Mouse (Mus musculus) adrenal gland, adult 18-20 months (tissue): ENCODE measurements around the gene Stpg2. TPM values are rescaled to one million over a fixed set of nuclear protein-coding genes. Genes with fewer than 3 reads are reported as not detected.
"Not testable (repeated sequence)": the region's sequence is repeated elsewhere in the genome, so short reads cannot be mapped to it uniquely, and the experiment has no call there.

ENCODE experiments used
- DNase-seq, 2 experiments: peaks; one replicate each; pipeline ENCODE4 v3.0.0; 2021 to 2022; ENCODE audit warnings: low spot score in 2 of 2
- total RNA-seq, 2 experiments: library from RNA; stranded (reverse); gene quantifications; 1 replicate in 1 of 2; 2 replicates in 1 of 2; pipeline ENCODE4 v1.2.3; 2021

The Stpg2 gene
- total RNA-seq, 2 experiments from 2014 or later = not detected

GRCm38 (mm10) chr3:139404673-139405072, 199.2 kb downstream of the Stpg2 start:
- no peak for DNase-seq

GRCm38 (mm10) chr3:139419142-139419541, 213.6 kb downstream of the Stpg2 start:
- no peak for DNase-seq

- no peak for DNase-seq
Measured at GRCm38 (mm10) chr3:139442170-139442569, 236.7 kb downstream of the Stpg2 start.

- DNase-seq = no peak
Measured at GRCm38 (mm10) chr3:139495939-139496338, 290.4 kb downstream of the Stpg2 start.

- no peak for DNase-seq
Measured at GRCm38 (mm10) chr3:139502216-139502615, 296.7 kb downstream of the Stpg2 start.

GRCm38 (mm10) chr3:139509275-139509985, 303.9 kb downstream of the Stpg2 start:
- DNase-seq = no peak

- no peak for DNase-seq
Measured at GRCm38 (mm10) chr3:139578496-139578895, 373.0 kb downstream of the Stpg2 start.

GRCm38 (mm10) chr3:139581298-139581697, 375.8 kb downstream of the Stpg2 start:
- no peak for DNase-seq

GRCm38 (mm10) chr3:139599508-139599907, 394.0 kb downstream of the Stpg2 start:
- DNase-seq = no peak

GRCm38 (mm10) chr3:139608267-139608666, 402.8 kb downstream of the Stpg2 start:
- not testable (repeated sequence) for DNase-seq

- DNase-seq = no peak
Measured at GRCm38 (mm10) chr3:139614641-139615040, 409.1 kb downstream of the Stpg2 start.

- no peak for DNase-seq
Measured at GRCm38 (mm10) chr3:139615791-139616190, 410.3 kb downstream of the Stpg2 start.

GRCm38 (mm10) chr3:139637887-139638286, 432.4 kb downstream of the Stpg2 start:
- DNase-seq = no peak

GRCm38 (mm10) chr3:139651505-139651904, 446.0 kb downstream of the Stpg2 start:
- DNase-seq = no peak

- no peak for DNase-seq
Measured at GRCm38 (mm10) chr3:139659416-139659815, 453.9 kb downstream of the Stpg2 start.

GRCm38 (mm10) chr3:139662241-139662640, 456.7 kb downstream of the Stpg2 start:
- no peak for DNase-seq

GRCm38 (mm10) chr3:139663712-139664245, 458.3 kb downstream of the Stpg2 start:
- DNase-seq = no peak

- no peak for DNase-seq
Measured at GRCm38 (mm10) chr3:139665047-139665446, 459.6 kb downstream of the Stpg2 start.

- no peak for DNase-seq
Measured at GRCm38 (mm10) chr3:139676192-139676591, 470.7 kb downstream of the Stpg2 start.

- DNase-seq = no peak
Measured at GRCm38 (mm10) chr3:139676723-139677122, 471.2 kb downstream of the Stpg2 start.

- DNase-seq = not testable (repeated sequence)
Measured at GRCm38 (mm10) chr3:139704238-139704637, 498.7 kb downstream of the Stpg2 start.

GRCm38 (mm10) chr3:139707396-139707795, 501.9 kb downstream of the Stpg2 start:
- DNase-seq = not testable (repeated sequence)

GRCm38 (mm10) chr3:139709794-139710193, 504.3 kb downstream of the Stpg2 start:
- DNase-seq = no peak
